Mouse (Mus musculus): ENCODE data around the gene Gm28372. TPM values are rescaled to one million over a fixed set of nuclear protein-coding genes. Genes with fewer than 3 reads are reported as not detected.
A peak's percentile ranks its signal among the peaks of the same experiment; 100 is the strongest.

Gene Gm28372
- total and polyA plus RNA-seq, 3 experiments: not detected

DNA sequence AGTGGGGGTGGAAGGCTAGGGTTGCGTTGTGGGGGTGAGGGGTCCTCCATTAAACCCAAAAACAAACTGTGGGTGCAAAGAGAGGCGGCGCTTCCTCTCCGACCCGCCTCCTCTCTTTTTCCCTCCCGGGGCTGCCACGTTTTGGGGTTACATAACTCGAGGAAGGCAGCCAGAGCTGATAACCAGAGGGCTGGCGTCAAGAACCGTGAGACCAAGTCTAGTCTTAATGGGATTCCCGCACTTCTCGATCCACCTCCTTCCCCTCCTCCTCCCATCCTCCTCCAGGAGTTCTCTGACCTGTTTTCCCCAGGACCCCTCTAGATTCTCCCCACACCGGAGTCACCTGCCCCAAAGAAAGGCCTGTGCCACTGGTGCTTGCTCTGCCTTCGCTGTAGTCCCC is 6.9 kb upstream of the Gm28372 start:
- peak overlapping the region; percentile 40 to 61 for H3K4me3 ChIP-seq (ENCODE audit: control insufficient read depth in 1 of 2, insufficient read depth in 1 of 2, low read depth in 2 of 2, low read length in 2 of 2)

DNA sequence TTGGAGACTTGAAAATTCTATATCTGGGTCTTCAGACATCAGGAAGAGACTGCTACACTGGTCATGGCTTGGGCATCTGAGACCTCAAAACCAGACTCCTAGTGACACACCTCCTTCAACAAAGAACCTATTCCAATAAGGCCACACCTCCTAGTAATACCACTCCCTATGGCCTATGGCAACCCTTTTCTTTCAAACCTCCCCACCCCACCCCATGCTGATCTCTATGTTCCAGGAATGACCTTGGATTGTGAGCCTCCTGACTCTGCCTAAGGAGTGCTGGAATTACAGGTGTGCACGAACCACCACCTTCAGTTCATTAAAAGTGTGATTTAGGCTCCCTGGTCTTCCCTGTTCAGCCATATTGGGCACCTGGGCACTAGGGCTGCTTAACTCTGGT is 5.0 kb upstream of the Gm28372 start:
- Histone ChIP-seq H3K27me3 (ENCODE audit: control insufficient read depth in 1 of 2, insufficient read depth in 2 of 2, low read length in 2 of 2) (0 out of 4 replicates have a peak, but pooled peaks cover 0 to 2% of the 10 kb centered on the region in 2 experiments), H3K9me3 (replicated peaks; ENCODE audit: insufficient read depth, low read length) (no peaks in the 10 kb centered on the region)
- TF ChIP-seq CTCF (IDR thresholded peaks at IDR 0.05 in 2 of 3, conservative IDR thresholded peaks at IDR 0.05 in 1 of 3; ENCODE audit: control insufficient read depth in 1 of 3, insufficient read depth in 1 of 3, low read depth in 2 of 3, low read length in 3 of 3, poor library complexity in 1 of 3, severe bottlenecking in 1 of 3): no peak
- TF ChIP-seq BHLHE40 (IDR thresholded peaks at IDR 0.05; ENCODE audit: borderline replicate concordance, low read depth, low read length): no peak
- TF ChIP-seq NRF1 (IDR thresholded peaks at IDR 0.05; ENCODE audit: insufficient read depth, low read depth, low read length, poor library complexity, severe bottlenecking): no peak
- no peak for TF ChIP-seq SIN3A (IDR thresholded peaks at IDR 0.05; ENCODE audit: low read length)
- TF ChIP-seq HCFC1 (IDR thresholded peaks at IDR 0.05; ENCODE audit: low read depth, low read length): no peak
- TF ChIP-seq MAZ (IDR thresholded peaks at IDR 0.05; ENCODE audit: low read depth, low read length): no peak
- TF ChIP-seq TBP (IDR thresholded peaks at IDR 0.05; ENCODE audit: low read depth, low read length): no peak
- no peak for TF ChIP-seq MXI1 (IDR thresholded peaks at IDR 0.05; ENCODE audit: low read depth, low read length)
- TF ChIP-seq RCOR1 (IDR thresholded peaks at IDR 0.05; ENCODE audit: low read depth, low read length): no peak
- no peak for TF ChIP-seq ZC3H11A (IDR thresholded peaks at IDR 0.05; ENCODE audit: low read depth, low read length)
- no peak for TF ChIP-seq JUND (IDR thresholded peaks at IDR 0.05; ENCODE audit: low read depth, low read length)
- TF ChIP-seq ZKSCAN1 (IDR thresholded peaks at IDR 0.05; ENCODE audit: low read depth, low read length): no peak
- no peak for TF ChIP-seq KAT2A (conservative IDR thresholded peaks at IDR 0.05; ENCODE audit: low read depth, low read length)
- no peak for TF ChIP-seq ETS1 (IDR thresholded peaks at IDR 0.05; ENCODE audit: low read depth, low read length)
- no peak for TF ChIP-seq MAX (IDR thresholded peaks at IDR 0.05; ENCODE audit: low read length)
- no peak for TF ChIP-seq USF1 (IDR thresholded peaks at IDR 0.05; ENCODE audit: low read depth, low read length)
- no peak for TF ChIP-seq GABPA (IDR thresholded peaks at IDR 0.05; ENCODE audit: low read depth, low read length)
- no peak for TF ChIP-seq MEF2A (IDR thresholded peaks at IDR 0.05; ENCODE audit: extremely low read depth, insufficient replicate concordance, low read depth, low read length, poor library complexity, severe bottlenecking)
- TF ChIP-seq GATA1 (IDR thresholded peaks at IDR 0.05; ENCODE audit: low read depth, low read length): no peak
- TF ChIP-seq NELFE (IDR thresholded peaks at IDR 0.05; ENCODE audit: low read depth, low read length): no peak

More for the DNA sequence above, 6.9 kb upstream of the Gm28372 start:
- no peak for TF ChIP-seq BHLHE40 (IDR thresholded peaks at IDR 0.05; ENCODE audit: borderline replicate concordance, low read depth, low read length)
- 0 out of 2 replicates have a peak, but pooled peaks have one; percentile 4 for TF ChIP-seq GATA1 (IDR thresholded peaks at IDR 0.05; ENCODE audit: low read depth, low read length)
- TF ChIP-seq ETS1 (IDR thresholded peaks at IDR 0.05; ENCODE audit: low read depth, low read length): peak; percentile 43; the same call in 1 of the 2 replicates
- 0 out of 4 replicates have a peak, but pooled peaks of 1 of the 2 experiments have one; percentile 7 for TF ChIP-seq EP300 (IDR thresholded peaks at IDR 0.05; ENCODE audit: low read depth in 1 of 2, low read length in 2 of 2)
- TF ChIP-seq MAX (IDR thresholded peaks at IDR 0.05; ENCODE audit: low read length): peak; percentile 88
- H3K4me1 ChIP-seq (ENCODE audit: control insufficient read depth in 1 of 2, insufficient read depth in 2 of 2, low read length in 2 of 2): peaks cover 5 to 7% of the 10 kb centered on the region in 2 experiments; a peak in 3 of 4 replicates
- H3K79me2 ChIP-seq (ENCODE audit: control insufficient read depth, insufficient read depth, low read length, poor library complexity): no peaks in the 10 kb centered on the region; the same call in 1 of the 2 replicates
- H3K36me3 ChIP-seq (ENCODE audit: control insufficient read depth in 1 of 2, insufficient read depth in 2 of 2, low read length in 2 of 2): peaks cover 0 to 3% of the 10 kb centered on the region in 2 experiments; a peak in 1 of 4 replicates
- peak overlapping the region; percentile 68 for H3K9ac ChIP-seq (ENCODE audit: control insufficient read depth, low read depth, low read length, poor library complexity, severe bottlenecking)
- peak; percentile 70 for DNase-seq (ENCODE audit: low read depth, low spot score)
- no peaks in the 10 kb centered on the region for H3K9me3 ChIP-seq (replicated peaks; ENCODE audit: insufficient read depth, low read length)
- 0 out of 2 replicates have a peak overlapping the region, but pooled peaks have one; percentile 7 for H3K27ac ChIP-seq (ENCODE audit: control insufficient read depth, low read depth, low read length)
- H3K27me3 ChIP-seq (ENCODE audit: control insufficient read depth in 1 of 2, insufficient read depth in 2 of 2, low read length in 2 of 2): 0 out of 4 replicates have a peak, but pooled peaks cover 0 to 2% of the 10 kb centered on the region in 2 experiments

More for the DNA sequence above, 5.0 kb upstream of the Gm28372 start:
- no peaks in the 10 kb centered on the region; the same call in 1 of the 2 replicates for H3K79me2 ChIP-seq (ENCODE audit: control insufficient read depth, insufficient read depth, low read length, poor library complexity)
- peaks cover 0 to 3% of the 10 kb centered on the region in 2 experiments; a peak in 1 of 4 replicates for H3K36me3 ChIP-seq (ENCODE audit: control insufficient read depth in 1 of 2, insufficient read depth in 2 of 2, low read length in 2 of 2)
- H3K4me3 ChIP-seq (ENCODE audit: control insufficient read depth in 1 of 2, insufficient read depth in 1 of 2, low read depth in 2 of 2, low read length in 2 of 2): no peak overlapping the region
- H3K27ac ChIP-seq (ENCODE audit: control insufficient read depth, low read depth, low read length): no peak overlapping the region
- H3K9ac ChIP-seq (ENCODE audit: control insufficient read depth, low read depth, low read length, poor library complexity, severe bottlenecking): no peak overlapping the region
- DNase-seq (ENCODE audit: low read depth, low spot score): no peak
- peaks cover 5 to 7% of the 10 kb centered on the region in 2 experiments; a peak in 3 of 4 replicates for H3K4me1 ChIP-seq (ENCODE audit: control insufficient read depth in 1 of 2, insufficient read depth in 2 of 2, low read length in 2 of 2)
